Mouse (Mus musculus): ENCODE results near the gene Slc31a1. TPM values are rescaled to one million over a fixed set of nuclear protein-coding genes. Genes with fewer than 3 reads are reported as not detected.

Slc31a1 gene
- total RNA-seq, 2 experiments from 2014 or later: 32.7 TPM

GRCm38 (mm10) chr4:62435081-62435480 is 74.6 kb downstream of the Slc31a1 start, which contains the start of gene Rnf183:
Gene Rnf183, minus strand, starts transcription at chr4:62435252.
- DNase-seq (ENCODE audit: extremely low spot score in 1 of 2, low spot score in 2 of 2): no peak
- intact Hi-C loops (cut with DNase I): no loop called here

- intact Hi-C loops (cut with DNase I): no loop called here
- DNase-seq (ENCODE audit: extremely low spot score in 1 of 2, low spot score in 2 of 2): no peak
Observed at GRCm38 (mm10) chr4:62437256-62437778, 76.8 kb downstream of the Slc31a1 start.

- no peak for DNase-seq (ENCODE audit: extremely low spot score in 1 of 2, low spot score in 2 of 2)
- intact Hi-C loops (cut with DNase I): no loop called here
Observed at GRCm38 (mm10) chr4:62437871-62438270, 77.3 kb downstream of the Slc31a1 start.

GRCm38 (mm10) chr4:62439793-62440192 is 79.3 kb downstream of the Slc31a1 start:
- no peak for DNase-seq (ENCODE audit: extremely low spot score in 1 of 2, low spot score in 2 of 2)
- intact Hi-C loops (cut with DNase I): no loop called here

- intact Hi-C loops (cut with DNase I): no loop called here
- DNase-seq (ENCODE audit: extremely low spot score in 1 of 2, low spot score in 2 of 2): no peak
Observed at GRCm38 (mm10) chr4:62440544-62440943, 80.0 kb downstream of the Slc31a1 start.

- DNase-seq (ENCODE audit: extremely low spot score in 1 of 2, low spot score in 2 of 2): no peak
- intact Hi-C loops (cut with DNase I): no loop called here
Observed at GRCm38 (mm10) chr4:62440986-62441385, 80.5 kb downstream of the Slc31a1 start.

Other genes starting within 250 kb of the Slc31a1 start
- not detected for gene Mup21, start 209.9 kb upstream of the Slc31a1 start, total RNA-seq (2021)
- 10 to 100 TPM; 22.3 to 22.9 TPM for gene Zfp37, start 129.7 kb upstream of the Slc31a1 start, total RNA-seq (2021)
- 1 to 10 TPM; 8.5 to 9.4 TPM for gene Slc31a2, start 98.2 kb upstream of the Slc31a1 start, total RNA-seq (2021)
- gene Fkbp15, start 179 bp upstream of the Slc31a1 start, total RNA-seq (2021): 10 to 100 TPM; 37.2 to 38.8 TPM
- gene Cdc26, start 47.9 kb downstream of the Slc31a1 start, total RNA-seq (2021): 10 to 100 TPM; 43.1 to 52.3 TPM
- 10 to 100 TPM; 13.1 to 13.7 TPM for gene Prpf4, start 48.1 kb downstream of the Slc31a1 start, total RNA-seq (2021)
- gene Rnf183, start 74.5 kb downstream of the Slc31a1 start, total RNA-seq (2021): not detected
- 10 to 100 TPM; 10.4 to 12.9 TPM for gene Wdr31, start 110.2 kb downstream of the Slc31a1 start, total RNA-seq (2021)
- under 1 TPM; 0.32 to 0.45 TPM for gene Bspry, start 119.3 kb downstream of the Slc31a1 start, total RNA-seq (2021)
- gene Hdhd3, start 142.7 kb downstream of the Slc31a1 start, total RNA-seq (2021): 1 to 10 TPM; 8.3 to 8.4 TPM
- gene Alad, start 159.2 kb downstream of the Slc31a1 start, total RNA-seq (2021): 10 to 100 TPM; 27.3 to 30.1 TPM
- 10 to 100 TPM; 26.2 to 27.1 TPM for gene Pole3, start 164.3 kb downstream of the Slc31a1 start, total RNA-seq (2021)
- under 1 TPM; 0.19 to 0.26 TPM for gene 4933430I17Rik, start 164.6 kb downstream of the Slc31a1 start, total RNA-seq (2021)
- gene Rgs3, start 199.1 kb downstream of the Slc31a1 start, total RNA-seq (2021): 10 to 100 TPM; 30.5 to 30.6 TPM